Mouse (Mus musculus): ENCODE data around the gene Cnot11. TPM values are rescaled to one million over a fixed set of nuclear protein-coding genes. Genes with fewer than 3 reads are reported as not detected.

Cnot11 gene
- polyA plus RNA-seq, 1 experiment from 2014 or later = 20.0 TPM

DNA sequence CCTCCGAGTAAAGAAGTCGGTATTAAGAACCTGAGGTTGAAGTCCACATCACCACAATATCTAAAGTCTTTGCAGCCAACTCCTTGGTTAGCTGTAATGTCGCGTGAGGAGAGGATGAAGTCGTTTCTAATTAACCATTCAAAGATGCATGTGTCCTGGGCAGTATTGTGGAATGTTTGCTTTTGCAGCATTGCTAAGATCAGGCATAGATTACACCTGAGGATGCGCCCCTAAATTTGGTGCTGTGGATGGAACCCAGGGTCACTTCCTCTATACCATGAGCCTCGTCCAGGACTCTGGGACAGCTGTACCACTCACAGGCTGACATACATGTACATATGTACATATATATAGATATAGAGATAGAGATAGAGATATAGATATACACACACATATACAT, 1.9 kb downstream of the Cnot11 start:
- H3K36me3 ChIP-seq = peaks cover 39% of the 10 kb centered on the region
- H3K27me3 ChIP-seq (replicated peaks) = peaks cover 6% of the 10 kb centered on the region; the same call in 1 of the 2 replicates
- ATAC-seq = no peak
- no peak overlapping the region for H3K27ac ChIP-seq
- peak overlapping the region; percentile 87 for H3K9ac ChIP-seq
- peak overlapping the region; percentile 94 for H3K4me2 ChIP-seq
- peaks cover 21% of the 10 kb centered on the region for H3K4me1 ChIP-seq
- WGBS (ENCODE audit: insufficient replicate concordance) = 34% methylated on average over 7 of the region's 7 CpGs
- H3K9me3 ChIP-seq (replicated peaks) = peaks cover 12% of the 10 kb centered on the region; the same call in 1 of the 2 replicates
- H3K4me3 ChIP-seq = peak overlapping the region; percentile 90

DNA sequence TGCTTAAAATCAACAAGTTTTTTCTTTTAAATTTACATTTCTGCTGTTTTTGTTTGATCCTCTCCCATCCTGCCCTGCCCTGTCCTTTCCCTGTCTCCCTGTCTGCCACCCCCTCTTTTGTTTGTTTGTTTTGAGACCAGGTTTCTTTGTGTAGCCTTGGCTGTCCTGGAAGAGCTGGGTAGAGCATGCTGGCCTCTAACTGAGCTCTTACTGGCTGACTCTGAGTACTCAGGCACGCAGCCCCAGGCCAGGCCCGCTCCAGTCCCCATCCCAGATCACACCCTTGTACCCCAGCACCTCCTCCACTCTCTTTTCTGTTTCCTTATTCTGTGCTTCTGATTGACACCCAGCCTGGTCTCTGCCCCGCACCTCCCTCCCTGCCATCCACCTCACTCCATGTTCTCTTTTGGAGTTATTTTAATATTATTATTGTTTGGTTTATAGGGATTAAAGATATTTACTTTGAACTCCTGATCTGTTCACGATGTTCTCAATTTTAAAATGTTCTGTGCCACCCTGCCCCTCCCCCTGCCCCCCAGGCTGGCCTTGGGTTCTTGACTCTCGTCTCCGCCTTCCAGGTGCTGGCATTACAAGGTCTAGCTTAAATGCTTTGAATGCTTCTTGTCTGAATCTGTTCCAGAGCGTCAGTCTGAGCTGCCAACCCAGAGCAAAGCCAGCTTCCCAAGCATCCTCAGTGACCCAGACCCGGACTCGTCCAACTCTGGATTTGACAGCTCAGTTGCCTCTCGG, 3.0 kb downstream of the Cnot11 start:
- Histone ChIP-seq H3K4me3 (no peak overlapping the region), H3K27ac (no peak overlapping the region), H3K9me3 (replicated peaks) (peaks cover 12% of the 10 kb centered on the region; the same call in 1 of the 2 replicates), H3K9ac (no peak overlapping the region; the same call in 1 of the 2 replicates), H3K36me3 (peaks cover 49% of the 10 kb centered on the region), H3K27me3 (replicated peaks) (0 out of 2 replicates have a peak, but pooled peaks cover 6% of the 10 kb centered on the region), H3K4me1 (peaks cover 21% of the 10 kb centered on the region), H3K4me2 (peak overlapping the region; percentile 27)
- no peak for ATAC-seq
- WGBS (ENCODE audit: insufficient replicate concordance) = 86% methylated on average over 10 of the region's 10 CpGs

DNA sequence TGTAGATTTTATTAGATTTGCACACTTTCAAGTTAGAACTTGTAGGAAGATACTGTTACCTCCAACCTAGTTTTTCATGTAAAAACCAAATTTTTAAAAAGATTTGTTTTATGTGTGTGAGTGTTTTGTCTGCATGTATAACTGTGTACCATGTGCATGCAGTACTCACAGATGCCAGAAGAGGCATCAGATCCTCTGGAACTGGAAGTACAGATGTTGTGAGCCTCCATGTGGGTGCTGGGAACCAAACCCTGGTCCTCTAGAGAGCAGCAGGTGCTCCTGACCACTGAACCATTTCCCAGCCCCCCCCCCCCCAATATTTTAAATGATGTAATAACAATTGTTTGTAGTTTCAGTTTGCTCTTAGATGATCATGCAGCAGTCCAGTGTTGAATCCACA, 5.8 kb downstream of the Cnot11 start:
- Histone ChIP-seq H3K4me2 (no peak overlapping the region), H3K4me3 (no peak overlapping the region), H3K4me1 (peaks cover 14% of the 10 kb centered on the region), H3K9me3 (replicated peaks) (peaks cover 12% of the 10 kb centered on the region; the same call in 1 of the 2 replicates), H3K9ac (no peak overlapping the region), H3K36me3 (peaks cover 74% of the 10 kb centered on the region), H3K27ac (no peak overlapping the region), H3K27me3 (replicated peaks) (no peaks in the 10 kb centered on the region)
- no peak for ATAC-seq

DNA sequence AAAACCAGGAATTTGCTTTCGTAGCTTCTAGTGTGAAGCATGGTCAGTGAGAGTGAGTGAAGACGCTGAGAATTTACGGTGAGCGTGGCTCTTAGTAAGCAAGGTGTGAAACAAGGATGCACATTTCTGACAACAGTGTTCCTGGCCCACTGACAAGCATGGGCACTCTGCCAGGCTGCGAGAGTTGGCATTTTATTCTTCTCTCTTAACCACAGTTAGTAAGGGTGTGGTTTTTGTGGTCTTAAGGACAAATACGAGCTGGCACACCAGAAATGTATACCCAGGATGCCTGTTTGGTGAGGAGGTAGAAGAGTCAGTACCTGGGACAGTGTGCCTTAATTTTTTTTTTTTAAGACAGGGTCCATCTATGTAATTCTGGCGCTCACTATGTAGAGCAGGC, 10.8 kb downstream of the Cnot11 start:
- Histone ChIP-seq H3K27me3 (replicated peaks) (no peaks in the 10 kb centered on the region), H3K4me3 (no peak overlapping the region), H3K4me1 (no peaks in the 10 kb centered on the region), H3K9ac (no peak overlapping the region), H3K9me3 (replicated peaks) (0 out of 2 replicates have a peak, but pooled peaks cover 2% of the 10 kb centered on the region), H3K27ac (no peak overlapping the region), H3K36me3 (peaks cover 85% of the 10 kb centered on the region), H3K4me2 (no peak overlapping the region)
- 80% methylated on average over 7 of the region's 7 CpGs for WGBS (ENCODE audit: insufficient replicate concordance)
- no peak for ATAC-seq

DNA sequence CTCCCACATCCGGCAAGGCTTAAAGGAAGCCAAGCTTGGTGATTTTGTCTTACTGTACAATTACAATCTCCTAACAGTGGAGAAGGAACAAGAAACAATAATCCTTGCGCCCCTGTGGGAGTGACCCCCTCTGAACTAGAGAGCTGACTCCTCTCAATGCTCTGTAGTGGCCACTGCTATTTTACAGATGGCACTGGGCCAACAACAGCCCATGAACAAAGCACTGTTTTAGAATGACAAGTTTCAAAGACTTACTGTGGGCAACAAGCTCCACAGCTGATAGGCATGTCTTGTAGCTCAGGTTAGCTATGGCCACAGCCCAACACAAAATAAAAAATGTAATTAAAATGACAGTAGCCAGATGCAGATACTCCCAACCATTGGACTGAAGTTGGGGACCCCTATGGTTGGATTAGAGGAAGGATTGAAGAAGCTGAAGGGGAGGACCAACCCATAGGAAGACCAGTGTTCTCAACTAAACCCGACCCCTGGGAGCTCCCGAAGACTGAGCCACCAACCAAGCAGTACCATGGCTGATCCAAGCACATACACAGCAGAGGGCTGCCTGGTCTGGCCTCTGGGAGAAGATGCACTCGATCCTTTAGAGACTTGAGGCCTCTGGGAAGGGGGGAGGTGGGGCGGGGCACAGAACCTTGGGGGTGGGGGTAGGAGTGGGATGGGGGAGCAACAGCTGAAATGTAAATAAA, 11.5 kb downstream of the Cnot11 start:
- Histone ChIP-seq H3K4me1 (no peaks in the 10 kb centered on the region), H3K36me3 (peaks cover 82% of the 10 kb centered on the region), H3K9ac (no peak overlapping the region), H3K27me3 (replicated peaks) (no peaks in the 10 kb centered on the region), H3K9me3 (replicated peaks) (no peaks in the 10 kb centered on the region), H3K4me2 (no peak overlapping the region), H3K4me3 (no peak overlapping the region), H3K27ac (no peak overlapping the region)
- ATAC-seq = no peak
- 80% methylated on average over 6 of the region's 6 CpGs for WGBS (ENCODE audit: insufficient replicate concordance)

DNA sequence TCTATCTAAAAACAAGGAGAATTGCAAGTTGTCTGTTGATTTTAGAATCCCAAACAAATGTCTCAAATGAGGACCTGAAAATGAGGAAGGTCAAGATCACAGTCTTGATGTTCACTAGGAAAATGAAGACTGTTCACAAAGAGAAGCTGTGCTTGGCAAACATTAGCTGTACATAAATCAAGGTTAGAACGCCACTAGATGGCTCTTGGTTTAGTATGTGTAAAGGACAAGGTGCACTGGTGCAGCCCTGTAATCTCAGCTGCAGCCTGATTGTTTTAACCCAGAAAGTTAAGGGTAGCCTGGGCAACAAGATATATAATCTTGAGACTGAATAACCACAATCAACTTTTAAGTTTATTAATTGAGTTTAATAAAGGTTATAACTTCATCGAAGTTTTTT, 12.4 kb downstream of the Cnot11 start:
- H3K27ac ChIP-seq = no peak overlapping the region
- H3K9ac ChIP-seq = no peak overlapping the region
- 61% methylated on average over 2 of the region's 2 CpGs for WGBS (ENCODE audit: insufficient replicate concordance)
- H3K27me3 ChIP-seq (replicated peaks) = no peaks in the 10 kb centered on the region
- no peaks in the 10 kb centered on the region for H3K9me3 ChIP-seq (replicated peaks)
- H3K4me2 ChIP-seq = no peak overlapping the region
- no peak for ATAC-seq
- peaks cover 82% of the 10 kb centered on the region for H3K36me3 ChIP-seq
- H3K4me1 ChIP-seq = no peaks in the 10 kb centered on the region
- no peak overlapping the region for H3K4me3 ChIP-seq

DNA sequence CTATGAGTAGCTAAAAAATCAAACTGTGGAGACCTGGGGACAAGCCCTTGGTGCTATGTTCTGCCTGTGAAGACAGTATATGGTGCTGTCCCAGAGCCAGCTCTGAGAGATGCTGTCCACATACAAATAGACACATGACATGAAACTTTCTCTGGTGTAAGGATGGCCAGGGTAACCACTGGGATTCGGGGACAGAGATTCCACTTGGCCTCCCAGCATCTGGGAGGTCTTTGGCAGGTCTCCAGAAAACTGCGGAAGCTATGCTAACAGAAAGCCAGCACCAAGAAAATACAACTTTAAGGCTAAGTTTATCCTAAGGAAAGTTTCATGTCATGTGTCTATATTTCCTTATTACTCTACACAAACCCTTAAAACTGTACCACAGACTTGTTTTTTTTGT, 15.0 kb downstream of the Cnot11 start:
- Histone ChIP-seq H3K27ac (no peak overlapping the region), H3K4me2 (no peak overlapping the region), H3K27me3 (replicated peaks) (no peaks in the 10 kb centered on the region), H3K4me3 (no peak overlapping the region), H3K9ac (no peak overlapping the region), H3K4me1 (no peaks in the 10 kb centered on the region), H3K9me3 (replicated peaks) (no peaks in the 10 kb centered on the region), H3K36me3 (peaks cover 80% of the 10 kb centered on the region)
- no peak for ATAC-seq
- WGBS (ENCODE audit: insufficient replicate concordance) = 76% methylated on average over 2 of the region's 2 CpGs

DNA sequence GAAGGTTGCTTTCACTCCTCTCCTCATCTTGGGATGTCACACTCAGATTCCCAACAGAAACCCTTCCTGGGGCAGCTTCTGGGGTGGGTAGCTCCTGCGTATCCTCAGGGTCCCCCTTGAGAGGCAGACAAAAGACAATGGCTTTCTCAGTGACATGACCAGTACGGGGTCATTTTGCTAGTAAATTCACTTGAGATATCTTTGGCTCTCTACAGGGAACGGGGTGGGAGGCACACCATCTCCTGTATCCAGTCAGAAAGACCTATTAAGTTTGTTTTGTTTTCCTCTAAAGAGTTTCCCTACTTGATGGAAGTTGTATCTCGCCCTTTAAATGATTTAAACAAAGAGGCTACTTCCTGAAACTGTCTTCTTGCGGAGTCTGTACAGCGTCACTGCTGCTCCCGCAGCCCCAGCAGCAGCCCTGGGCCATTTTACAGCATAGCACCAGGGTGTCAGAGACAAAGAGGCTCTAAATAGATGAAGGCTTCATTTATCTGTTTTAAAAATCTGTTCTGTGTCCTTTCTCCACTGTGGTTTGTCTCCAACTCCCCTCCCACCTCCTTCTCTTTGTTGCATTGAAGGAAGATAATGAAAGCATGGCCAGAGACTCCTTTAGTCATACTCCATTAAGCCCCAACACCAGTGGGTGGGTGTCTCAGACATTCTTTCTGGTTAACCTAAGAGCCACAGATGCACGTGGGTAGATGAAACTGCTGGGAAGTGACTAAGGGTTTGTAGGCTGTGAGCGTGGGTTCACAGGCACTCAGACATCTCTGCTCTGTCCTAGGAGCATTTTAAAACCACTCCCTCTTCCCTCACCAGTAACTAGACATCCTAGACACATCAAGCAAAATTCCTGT, 21.0 kb downstream of the Cnot11 start:
- H3K27ac ChIP-seq = no peak overlapping the region
- no peaks in the 10 kb centered on the region for H3K27me3 ChIP-seq (replicated peaks)
- 67% methylated on average over 9 of the region's 9 CpGs for WGBS (ENCODE audit: insufficient replicate concordance)
- no peak overlapping the region for H3K4me3 ChIP-seq
- H3K9me3 ChIP-seq (replicated peaks) = no peaks in the 10 kb centered on the region
- ATAC-seq = no peak
- H3K4me1 ChIP-seq = no peaks in the 10 kb centered on the region
- H3K4me2 ChIP-seq = no peak overlapping the region
- peaks cover 84% of the 10 kb centered on the region for H3K36me3 ChIP-seq
- H3K9ac ChIP-seq = no peak overlapping the region

DNA sequence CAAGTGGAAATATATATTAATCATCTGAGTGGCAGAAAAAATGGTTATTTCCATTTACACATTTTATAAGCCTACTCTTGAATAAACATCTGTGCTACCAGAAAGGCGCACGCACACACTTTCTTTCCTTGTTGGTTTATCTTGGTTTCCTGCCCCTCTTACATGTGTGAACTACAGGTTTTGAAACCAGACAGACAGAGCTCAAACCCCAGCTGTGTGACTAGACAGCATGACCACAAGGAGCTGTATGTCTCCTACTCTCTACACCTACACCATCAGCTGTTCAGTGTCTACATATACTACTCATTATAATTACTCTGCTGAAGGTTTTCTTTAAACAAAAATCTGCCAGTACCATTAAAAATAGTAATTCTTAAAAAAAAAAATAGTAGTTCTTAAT, 24.2 kb downstream of the Cnot11 start:
- Histone ChIP-seq H3K36me3 (peaks cover 88% of the 10 kb centered on the region), H3K4me2 (no peak overlapping the region), H3K9ac (no peak overlapping the region), H3K9me3 (replicated peaks) (no peaks in the 10 kb centered on the region), H3K27me3 (replicated peaks) (no peaks in the 10 kb centered on the region), H3K4me3 (no peak overlapping the region), H3K27ac (no peak overlapping the region), H3K4me1 (no peaks in the 10 kb centered on the region)
- no peak for ATAC-seq
- 83% methylated on average over 2 of the region's 2 CpGs for WGBS (ENCODE audit: insufficient replicate concordance)

DNA sequence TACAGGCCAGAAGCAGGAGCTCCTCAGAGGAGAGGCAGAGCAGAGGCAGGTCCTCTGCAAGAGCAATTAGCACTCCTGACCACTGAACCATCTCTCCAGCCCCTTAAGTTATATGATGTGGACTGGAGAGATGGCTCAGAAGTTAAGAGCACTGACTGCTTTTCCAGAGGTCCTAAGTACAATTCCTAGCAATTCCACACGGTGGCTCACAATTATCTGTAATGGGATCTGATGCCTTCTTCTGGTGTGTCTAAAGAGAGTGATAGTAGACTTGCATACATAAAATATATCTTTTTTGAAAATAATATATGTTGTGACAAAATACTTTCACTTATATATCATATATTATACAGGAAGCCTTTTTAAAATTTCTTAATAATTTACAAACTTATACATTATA, 27.1 kb downstream of the Cnot11 start:
- H3K9me3 ChIP-seq (replicated peaks) = no peaks in the 10 kb centered on the region
- no peak for ATAC-seq
- H3K9ac ChIP-seq = no peak overlapping the region
- no peaks in the 10 kb centered on the region for H3K4me1 ChIP-seq
- H3K27ac ChIP-seq = no peak overlapping the region
- WGBS (ENCODE audit: insufficient replicate concordance) = 67% methylated on average over 1 of the region's 1 CpGs
- H3K36me3 ChIP-seq = peaks cover 68% of the 10 kb centered on the region
- H3K4me2 ChIP-seq = no peak overlapping the region
- H3K4me3 ChIP-seq = no peak overlapping the region
- no peaks in the 10 kb centered on the region for H3K27me3 ChIP-seq (replicated peaks)

DNA sequence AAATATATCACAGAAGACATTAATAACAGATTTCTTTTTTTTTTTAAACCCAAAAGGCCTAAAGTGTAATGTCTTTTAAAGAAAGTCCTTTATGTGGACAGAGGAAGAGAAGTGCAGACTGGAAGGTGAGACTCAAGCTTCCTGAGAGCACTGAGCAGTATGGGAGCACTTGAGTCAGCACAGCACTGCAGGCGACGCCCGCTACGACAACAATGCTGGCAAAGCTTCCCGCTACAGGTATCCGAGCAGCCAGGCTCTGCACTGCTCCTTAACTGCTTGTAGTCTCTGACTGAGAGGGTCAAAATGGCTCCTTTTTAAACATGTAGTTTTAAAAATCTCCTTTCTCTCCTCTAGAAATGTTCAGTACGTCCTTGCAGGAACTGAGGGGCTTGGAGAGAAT, 28.4 kb downstream of the Cnot11 start:
- Histone ChIP-seq H3K9ac (no peak overlapping the region), H3K4me2 (no peak overlapping the region), H3K36me3 (peaks cover 61% of the 10 kb centered on the region), H3K4me1 (no peaks in the 10 kb centered on the region), H3K27ac (no peak overlapping the region), H3K9me3 (replicated peaks) (no peaks in the 10 kb centered on the region), H3K4me3 (no peak overlapping the region), H3K27me3 (replicated peaks) (no peaks in the 10 kb centered on the region)
- no peak for ATAC-seq
- WGBS (ENCODE audit: insufficient replicate concordance) = 87% methylated on average over 7 of the region's 7 CpGs

DNA sequence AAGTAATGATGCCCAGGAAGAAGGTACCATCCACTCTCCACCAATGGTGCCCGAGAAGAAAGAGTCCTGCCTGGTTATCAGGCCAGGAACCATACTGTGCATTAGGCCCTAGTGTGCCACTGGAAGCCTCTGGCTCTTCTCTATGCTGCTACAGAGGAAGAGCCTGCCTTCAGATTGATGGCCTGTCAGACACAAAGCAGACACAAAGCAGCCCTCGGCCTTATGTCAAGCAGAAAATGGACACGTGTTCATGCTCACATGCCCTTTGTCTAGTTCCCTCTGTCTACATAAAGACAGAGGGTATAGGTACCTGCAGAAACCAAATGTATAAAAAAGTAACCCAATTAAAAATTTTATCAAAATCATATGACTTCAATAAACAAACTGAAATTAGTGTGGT, 29.8 kb downstream of the Cnot11 start:
- WGBS (ENCODE audit: insufficient replicate concordance) = 70% methylated on average over 3 of the region's 3 CpGs
- ATAC-seq = no peak

More for the DNA sequence above, 29.8 kb downstream of the Cnot11 start:
- Histone ChIP-seq H3K4me1 (0 out of 2 replicates have a peak, but pooled peaks cover under 1% of the 10 kb centered on the region), H3K27ac (no peak overlapping the region), H3K4me2 (no peak overlapping the region), H3K9ac (no peak overlapping the region), H3K36me3 (peaks cover 55% of the 10 kb centered on the region), H3K4me3 (no peak overlapping the region), H3K27me3 (replicated peaks) (no peaks in the 10 kb centered on the region), H3K9me3 (replicated peaks) (no peaks in the 10 kb centered on the region)

All from liver, embryonic 12.5 days (tissue).